Mouse (Mus musculus) ES-Bruce4 (cell line): ENCODE results near the gene Prdx2.

Experiments used
- CTCF ChIP-seq: IDR thresholded peaks from one replicate; pipeline ENCODE4 v1.8.1; 2011; ENCODE audit warnings: low read depth, low read length
- EP300 ChIP-seq: IDR thresholded peaks from 2 replicates; pipeline ENCODE4 v1.6.1; 2011; ENCODE audit warnings: low read depth, low read length; ENCODE audit not compliant: insufficient read depth

- TF ChIP-seq CTCF (no peak), EP300 (no peak)
These were observed 47.8 kb upstream of the Prdx2 start for GRCm38 (mm10) chr8:84921596-84921995.
